19 mouse cellular contexts compared by ENCODE assay signal in the genomic region with DNA sequence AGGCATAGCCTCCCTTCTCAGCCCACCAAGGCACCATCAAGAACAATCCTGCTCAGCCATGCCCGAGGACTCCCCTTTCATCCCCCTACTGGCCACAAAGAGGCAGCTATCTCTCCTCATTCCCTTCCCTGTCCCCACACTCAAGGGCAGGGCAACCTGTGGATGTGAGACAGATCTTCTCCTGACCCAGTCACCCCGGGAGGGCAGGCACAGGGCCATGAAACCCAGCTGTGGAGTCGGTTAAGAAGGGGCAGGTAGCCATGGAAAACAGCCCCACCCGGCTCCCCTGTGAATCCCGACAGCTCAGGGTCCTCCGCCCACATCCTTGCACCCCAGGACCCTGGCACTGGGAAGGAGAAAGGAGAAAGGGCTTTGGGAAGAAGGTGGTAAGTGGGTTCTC.
DNase-seq lines count a peak whose midpoint lies in the region; ATAC-seq lines count a peak whose summit lies in the region.
"Had no signal": no experiment of that assay in that cellular context is flagged by ENCODE, and none has a peak within 500 bp of the region (broad histone marks: within the 10 kb centered on the region; RNA-seq: fewer than 3 reads in every experiment).

No protein-coding gene starts in this region.

- no peak for ATAC-seq in midbrain, embryonic 16.5 days
- ATAC-seq in limb, embryonic 11.5 days (ENCODE audit: insufficient number of reproducible peaks, low FRiP score, low TSS enrichment, low read depth), result no peak
- ATAC-seq: forebrain, postnatal 0 days had no signal

- no peak overlapping the region for H3K4me2 ChIP-seq in midbrain, embryonic 16.5 days (ENCODE audit: low read length)
- H3K4me2 ChIP-seq in limb, embryonic 11.5 days (ENCODE audit: low read depth, severe bottlenecking), result no peak overlapping the region
- H3K4me2 ChIP-seq: hindbrain, embryonic 15.5 days; liver, embryonic 11.5 days; stomach, embryonic 15.5 days had no signal

- no peak overlapping the region for H3K9ac ChIP-seq in midbrain, embryonic 16.5 days (ENCODE audit: low read depth, low read length)
- peak overlapping the region; percentile 23; the same call in 1 of the 2 replicates for H3K9ac ChIP-seq in limb, embryonic 11.5 days (ENCODE audit: low read length)
- H3K9ac ChIP-seq: forebrain, postnatal 0 days; hindbrain, embryonic 15.5 days; stomach, embryonic 15.5 days had no signal

- peaks cover 31% of the 10 kb centered on the region for H3K4me1 ChIP-seq in midbrain, embryonic 10.5 days
- peaks cover 4% of the 10 kb centered on the region; the same call in 1 of the 2 replicates for H3K4me1 ChIP-seq in midbrain, embryonic 16.5 days (ENCODE audit: control insufficient read depth, insufficient read depth, low read length)
- H3K4me1 ChIP-seq in limb, embryonic 11.5 days (ENCODE audit: control insufficient read depth, insufficient read depth, low read length), result peaks cover 25% of the 10 kb centered on the region
- H3K4me1 ChIP-seq: stomach, embryonic 15.5 days had no signal

- WGBS in midbrain, embryonic 10.5 days, result 80% methylated on average over 6 of the region's 6 CpGs
- WGBS in midbrain, embryonic 16.5 days, result 79% methylated on average over 6 of the region's 6 CpGs
- 77% methylated on average over 6 of the region's 6 CpGs for WGBS in limb, embryonic 11.5 days

- intact Hi-C loops in heart, postnatal 10 days (cut with DNase I), result no loop called here

- peak overlapping the region; percentile 57 for H3K27ac ChIP-seq in midbrain, embryonic 10.5 days (replicated peaks)
- no peak overlapping the region for H3K27ac ChIP-seq in midbrain, embryonic 16.5 days (ENCODE audit: low read length)
- H3K27ac ChIP-seq in limb, embryonic 11.5 days (replicated peaks; ENCODE audit: low read depth, low read length), result no peak overlapping the region
- H3K27ac ChIP-seq: hindbrain, embryonic 15.5 days; layer of hippocampus, adult 2 months; stomach, embryonic 15.5 days had no signal

- peaks cover 19% of the 10 kb centered on the region for H3K27me3 ChIP-seq in midbrain, embryonic 10.5 days (ENCODE audit: low read depth, poor library complexity, severe bottlenecking)
- H3K27me3 ChIP-seq in midbrain, embryonic 16.5 days (ENCODE audit: control insufficient read depth, insufficient read depth, low read depth, low read length), result peaks cover 10% of the 10 kb centered on the region
- H3K27me3 ChIP-seq in limb, embryonic 11.5 days (ENCODE audit: control insufficient read depth, insufficient read depth, low read length), result no peaks in the 10 kb centered on the region; the same call in 1 of the 2 replicates
- H3K27me3 ChIP-seq: stomach, embryonic 15.5 days had no signal

- DNase-seq in heart, postnatal 10 days, result peak; percentile 36 to 38
- DNase-seq in heart, adult 9 months (ENCODE audit: low spot score in 2 of 2), result no peak
- no peak for DNase-seq in midbrain, embryonic 10.5 days (ENCODE audit: low spot score)
- peak; percentile 40 to 65 for DNase-seq in cerebellum, postnatal 14 days
- no peak for DNase-seq in limb, embryonic 11.5 days (ENCODE audit: low spot score)
- DNase-seq in urinary bladder, postnatal 14 days (ENCODE audit: low spot score), result no peak
- DNase-seq: adrenal gland, adult 8-10 months; gastrocnemius, postnatal 36 days; kidney, adult 11 months; lung, adult 18-20 months; right cerebral cortex, postnatal 14 days; thymus, adult 18-20 months had no signal

- no peak overlapping the region for H3K4me3 ChIP-seq in midbrain, embryonic 10.5 days
- H3K4me3 ChIP-seq in midbrain, embryonic 16.5 days (ENCODE audit: low read depth, low read length), result no peak overlapping the region
- H3K4me3 ChIP-seq in limb, embryonic 11.5 days (ENCODE audit: low read depth, low read length), result no peak overlapping the region
- H3K4me3 ChIP-seq: hindbrain, embryonic 15.5 days; layer of hippocampus, adult 2 months; myocyte; stomach, embryonic 15.5 days had no signal

- H3K9me3 ChIP-seq in midbrain, embryonic 10.5 days (replicated peaks), result no peaks in the 10 kb centered on the region
- H3K9me3 ChIP-seq in midbrain, embryonic 16.5 days (replicated peaks; ENCODE audit: control insufficient read depth, low read length, poor library complexity, severe bottlenecking), result no peaks in the 10 kb centered on the region
- no peaks in the 10 kb centered on the region for H3K9me3 ChIP-seq in limb, embryonic 11.5 days (ENCODE audit: control insufficient read depth, low read length)
- H3K9me3 ChIP-seq: hindbrain, embryonic 15.5 days; stomach, embryonic 15.5 days had no signal

- H3K36me3 ChIP-seq in midbrain, embryonic 10.5 days, result no peaks in the 10 kb centered on the region
- no peaks in the 10 kb centered on the region for H3K36me3 ChIP-seq in midbrain, embryonic 16.5 days (ENCODE audit: control insufficient read depth, insufficient read depth, low read length)
- H3K36me3 ChIP-seq in limb, embryonic 11.5 days (ENCODE audit: control insufficient read depth, insufficient read depth, low read length), result no peaks in the 10 kb centered on the region
- H3K36me3 ChIP-seq: hindbrain, embryonic 15.5 days; stomach, embryonic 15.5 days had no signal

Comparison
In these comparisons a context has a peak if more than half of its experiments do, and no peak if none do; other contexts are left out.
1. DNase-seq: peak in heart, postnatal 10 days (2 of 2) and cerebellum, postnatal 14 days (2 of 2); none in heart, adult 9 months (0 of 2), midbrain, embryonic 10.5 days (single experiment), limb, embryonic 11.5 days (single experiment) and urinary bladder, postnatal 14 days (single experiment).